Mouse (Mus musculus) spleen, postnatal 0 days (tissue): ENCODE results near the gene Zfp580. TPM values are rescaled to one million over a fixed set of nuclear protein-coding genes. Genes with fewer than 3 reads are reported as not detected.

Experiments used
- polyA plus RNA-seq: library from polyadenylated mRNA; unstranded; fragments of >200 nt; fragmentation: Nextera tagmentation; extraction: Ambion mirVana; gene quantifications from 2 replicates; pipeline ENCODE4 v1.2.1, GENCODE M21; 2015

Gene Zfp580
- polyA plus RNA-seq: 6.8 and 10.0 TPM in 2 replicates

GRCm38 (mm10) chr7:5051193-5052192 lies at the start of gene Zfp580:
Gene Zfp580, plus strand, starts transcription at chr7:5051538.

GRCm38 (mm10) chr7:5014251-5015117 lies 36.9 kb upstream of the Zfp580 start, which contains the start of the genes Zfp524 and Fiz1:
Gene Zfp524, plus strand, starts transcription at chr7:5014415.
Gene Fiz1, minus strand, starts transcription at chr7:5014697.

DNA sequence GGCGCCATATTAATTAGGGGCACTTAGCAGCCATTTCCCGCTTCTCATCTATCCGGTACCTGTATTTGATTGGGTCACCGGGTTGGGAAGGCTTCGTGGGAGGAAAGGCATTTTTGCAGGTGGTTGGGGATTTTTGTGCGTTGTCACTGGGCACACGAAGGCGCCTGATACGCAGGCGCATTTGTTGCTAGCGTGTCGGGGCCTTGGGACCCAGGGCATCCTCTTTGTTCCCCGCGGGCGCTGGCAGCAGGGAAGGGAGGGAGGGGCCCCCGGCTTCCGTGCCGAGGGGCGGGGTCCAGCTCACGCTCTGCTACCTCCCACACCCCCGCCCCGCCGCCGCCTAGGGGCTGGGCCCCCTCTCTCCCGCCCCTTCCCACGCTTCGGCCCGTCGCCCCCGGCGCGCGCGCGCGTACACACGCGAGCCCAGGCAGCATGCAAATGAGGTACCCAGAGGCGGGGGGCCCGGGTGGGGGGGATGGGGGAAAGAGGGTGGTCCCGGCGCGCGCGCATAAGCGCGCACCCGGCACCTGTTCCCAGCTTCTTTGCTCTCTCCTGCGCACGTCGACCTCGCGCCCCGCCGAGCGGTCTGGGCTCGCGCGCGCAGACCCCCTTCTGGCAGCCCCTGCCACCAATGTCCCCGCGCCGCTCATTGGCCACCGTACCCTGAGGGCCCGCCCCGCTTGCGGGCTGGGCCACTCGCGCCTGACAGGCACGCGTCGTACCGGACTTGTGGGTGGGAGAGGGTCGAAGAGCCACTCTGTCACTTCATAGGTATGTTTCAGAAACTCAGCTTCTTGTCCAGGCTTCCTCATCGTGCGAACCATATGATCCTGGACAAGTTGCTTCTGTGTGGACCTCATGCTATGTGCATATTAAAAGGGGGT lies 36.0 kb upstream of the Zfp580 start, which contains the start of gene Gm44973:
Gene Gm44973, plus strand, starts transcription at position 379 of the 884 bp plus-strand sequence.

DNA sequence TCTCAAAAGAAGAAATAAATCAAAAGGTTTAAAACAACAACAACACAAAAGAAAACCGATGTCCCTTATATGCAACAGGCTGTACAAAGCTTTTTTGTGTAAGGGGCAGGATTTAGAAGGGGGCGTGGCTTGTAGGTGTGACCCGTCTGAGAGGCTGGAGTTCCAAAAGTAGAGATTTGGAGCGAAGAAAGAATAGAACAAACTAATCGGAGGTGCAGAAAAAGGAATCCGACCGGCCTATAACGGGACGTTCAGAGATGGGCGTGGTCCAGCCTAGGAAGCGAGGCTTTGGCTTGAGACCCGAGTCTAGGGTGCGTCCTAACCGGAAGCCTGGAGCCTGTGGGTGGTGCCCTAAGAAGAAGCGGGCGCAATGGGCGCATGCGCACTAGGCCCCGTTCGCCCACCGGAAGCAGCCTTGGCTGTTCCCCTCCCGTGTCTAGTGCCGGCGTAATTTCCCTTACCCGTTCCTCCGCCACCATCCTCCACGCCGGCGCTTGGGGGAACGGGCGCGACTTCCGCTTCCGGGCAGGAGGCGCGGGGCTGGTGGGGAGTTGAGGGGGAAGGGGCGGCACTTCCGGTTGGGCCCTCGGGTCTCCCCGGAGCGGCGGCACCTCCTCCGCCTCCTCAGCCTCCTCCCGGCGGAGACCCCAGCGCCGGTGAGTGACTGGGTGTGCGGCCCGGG lies 31.2 kb upstream of the Zfp580 start, which contains the start of the genes Zfp865 and Ccdc106:
Gene Zfp865, plus strand, starts transcription at position 377 of the 682 bp plus-strand sequence.
Gene Ccdc106, plus strand, starts transcription at position 554 of the 682 bp plus-strand sequence.

GRCm38 (mm10) chr7:5033818-5034217 lies 17.5 kb upstream of the Zfp580 start, which contains the start of gene 4632433K11Rik:
Gene 4632433K11Rik, plus strand, starts transcription at chr7:5034118.

DNA sequence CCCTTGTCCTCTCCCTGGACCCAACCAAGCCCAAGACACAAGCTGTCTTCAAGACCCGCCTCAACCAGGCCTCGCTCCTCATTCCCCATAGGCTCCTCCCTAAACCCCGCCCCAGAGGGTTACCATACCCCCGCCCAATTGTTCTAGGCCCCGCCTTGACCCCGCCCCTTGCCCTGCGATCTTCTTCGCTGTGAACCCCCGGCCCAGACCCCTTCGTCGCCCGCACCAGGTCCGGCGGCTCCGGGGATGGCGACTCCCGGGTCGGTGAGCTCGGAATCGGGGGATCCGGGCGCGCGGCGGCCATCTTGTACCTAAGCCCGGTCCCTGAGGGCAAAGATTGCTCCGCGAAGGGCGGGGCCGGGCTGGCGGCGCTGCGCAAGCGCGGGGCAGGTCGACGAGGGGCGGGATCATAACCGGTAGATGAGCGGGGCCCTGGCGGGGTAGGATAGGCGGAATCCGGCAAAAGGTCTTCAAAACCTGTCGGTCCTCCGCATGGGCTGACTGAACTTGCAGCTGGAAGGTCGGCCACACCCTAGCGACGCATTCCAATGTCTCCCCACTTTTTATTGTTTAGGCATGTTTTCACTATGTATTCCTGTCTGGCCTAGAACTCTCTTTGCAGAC lies 13.1 kb upstream of the Zfp580 start, which contains the start of gene Zfp784:
Gene Zfp784, minus strand, starts transcription at position 338 of the 624 bp plus-strand sequence.

DNA sequence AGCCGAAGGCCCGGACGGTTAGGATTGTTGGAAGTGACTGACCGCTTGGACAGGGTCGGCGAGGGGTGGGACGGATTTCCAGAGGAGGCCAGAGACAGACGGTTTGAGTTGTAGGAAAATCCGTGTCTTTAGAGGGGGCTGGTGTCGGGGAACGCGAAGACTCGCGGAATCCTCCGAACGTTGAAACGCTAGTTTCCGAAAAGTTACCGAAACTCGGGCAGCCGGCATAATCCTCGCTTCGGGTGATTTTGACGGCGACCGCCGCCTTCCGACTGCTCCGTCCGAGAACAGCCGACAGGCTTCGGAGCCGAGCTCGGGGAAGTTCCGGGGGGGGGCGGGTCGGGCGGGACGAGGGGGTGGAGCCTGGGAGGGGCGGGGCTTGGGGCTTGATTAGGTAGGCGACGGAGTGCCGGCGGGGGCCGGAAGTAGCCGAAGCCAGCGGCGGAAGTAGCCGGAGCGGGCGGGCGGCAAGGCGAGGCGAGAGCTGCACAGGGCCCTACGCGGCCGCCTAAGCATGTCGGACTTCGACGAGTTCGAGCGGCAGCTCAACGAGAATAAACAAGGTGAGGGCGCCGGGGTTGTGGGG lies 10.5 kb downstream of the Zfp580 start, which contains the start of gene U2af2:
Gene U2af2, plus strand, starts transcription at position 370 of the 586 bp plus-strand sequence.

GRCm38 (mm10) chr7:5080010-5080751 lies 28.8 kb downstream of the Zfp580 start, which contains the start of gene Epn1:
Gene Epn1, plus strand, starts transcription at chr7:5080235.

Other genes starting within 250 kb of the Zfp580 start
- gene Ube2s, start 238.9 kb upstream of the Zfp580 start, polyA plus RNA-seq: 251 and 289 TPM in 2 replicates
- 0.04 TPM in 1 of 2 replicates, not detected in the other for gene Shisa7, start 206.8 kb upstream of the Zfp580 start, polyA plus RNA-seq
- gene Isoc2b, start 181.3 kb upstream of the Zfp580 start, polyA plus RNA-seq: 3.9 and 4.3 TPM in 2 replicates
- gene Isoc2a, start 174.4 kb upstream of the Zfp580 start, polyA plus RNA-seq: 0.66 and 0.74 TPM in 2 replicates
- gene Gm36210, start 145.0 kb upstream of the Zfp580 start, polyA plus RNA-seq: not detected in 2 replicates
- 2.2 and 2.6 TPM in 2 replicates for gene Zfp628, start 136.3 kb upstream of the Zfp580 start, polyA plus RNA-seq
- 0.62 and 0.71 TPM in 2 replicates for gene Nat14, start 129.5 kb upstream of the Zfp580 start, polyA plus RNA-seq
- 0.30 and 0.31 TPM in 2 replicates for gene Ssc5d, start 125.8 kb upstream of the Zfp580 start, polyA plus RNA-seq
- gene Sbk2, start 87.1 kb upstream of the Zfp580 start, polyA plus RNA-seq: not detected in 2 replicates
- not detected in 2 replicates for gene Sbk3, start 80.4 kb upstream of the Zfp580 start, polyA plus RNA-seq
- 6.4 and 9.8 TPM in 2 replicates for gene Zfp579, start 55.4 kb upstream of the Zfp580 start, polyA plus RNA-seq
- 10.6 and 10.8 TPM in 2 replicates for gene Zfp524, start 37.1 kb upstream of the Zfp580 start, polyA plus RNA-seq
- gene Fiz1, start 36.8 kb upstream of the Zfp580 start, polyA plus RNA-seq: 14.5 and 16.2 TPM in 2 replicates
- gene Gm44973, start 36.0 kb upstream of the Zfp580 start, polyA plus RNA-seq: 3.6 and 5.3 TPM in 2 replicates
- 2.8 and 4.2 TPM in 2 replicates for gene Zfp865, start 31.2 kb upstream of the Zfp580 start, polyA plus RNA-seq
- gene Ccdc106, start 31.0 kb upstream of the Zfp580 start, polyA plus RNA-seq: 0.67 and 0.95 TPM in 2 replicates
- gene 4632433K11Rik, start 17.4 kb upstream of the Zfp580 start, polyA plus RNA-seq: not detected in 2 replicates
- 1.7 and 2.3 TPM in 2 replicates for gene Zfp784, start 13.1 kb upstream of the Zfp580 start, polyA plus RNA-seq
- gene U2af2, start 10.6 kb downstream of the Zfp580 start, polyA plus RNA-seq: 82.2 and 85.4 TPM in 2 replicates
- gene Epn1, start 28.7 kb downstream of the Zfp580 start, polyA plus RNA-seq: 68.8 and 71.1 TPM in 2 replicates
- not detected in 2 replicates for gene Rfpl4, start 65.4 kb downstream of the Zfp580 start, polyA plus RNA-seq
- gene Rasl2-9, start 74.4 kb downstream of the Zfp580 start, polyA plus RNA-seq: 0.53 and 0.63 TPM in 2 replicates
- not detected in 2 replicates for gene Vmn1r55, start 98.1 kb downstream of the Zfp580 start, polyA plus RNA-seq
- gene Vmn1r56, start 145.2 kb downstream of the Zfp580 start, polyA plus RNA-seq: not detected in 2 replicates
- not detected in 2 replicates for gene Vmn1r57, start 167.0 kb downstream of the Zfp580 start, polyA plus RNA-seq